Mouse (Mus musculus): Measurements from ENCODE around the gene Trmt112.

Gene Trmt112

GRCm38 (mm10) chr19:6925307-6925573 lies 15.7 kb downstream of the Trmt112 start, which contains the start of gene Catsperz:
Gene Catsperz, minus strand, starts transcription at chr19:6925380.
- DNase-seq (ENCODE audit: low spot score in 2 of 2), result no peak

GRCm38 (mm10) chr19:6925611-6926329 lies 16.3 kb downstream of the Trmt112 start:
- no peak for DNase-seq (ENCODE audit: low spot score in 2 of 2)

- no peak for DNase-seq (ENCODE audit: low spot score in 2 of 2)
Measured at GRCm38 (mm10) chr19:6926559-6927255, 17.2 kb downstream of the Trmt112 start.

GRCm38 (mm10) chr19:6928080-6928479 lies 18.6 kb downstream of the Trmt112 start:
- DNase-seq (ENCODE audit: low spot score in 2 of 2), result no peak

- DNase-seq (ENCODE audit: low spot score in 2 of 2), result no peak
Measured at GRCm38 (mm10) chr19:6931002-6931401, 21.5 kb downstream of the Trmt112 start.

GRCm38 (mm10) chr19:6932018-6932417 lies 22.5 kb downstream of the Trmt112 start:
- DNase-seq (ENCODE audit: low spot score in 2 of 2), result no peak

GRCm38 (mm10) chr19:6933102-6933435 lies 23.6 kb downstream of the Trmt112 start:
- DNase-seq (ENCODE audit: low spot score in 2 of 2), result no peak

- no peak for DNase-seq (ENCODE audit: low spot score in 2 of 2)
Measured at GRCm38 (mm10) chr19:6933436-6934194, 24.1 kb downstream of the Trmt112 start.

GRCm38 (mm10) chr19:6934195-6934977 lies 24.9 kb downstream of the Trmt112 start, which contains the start of gene Kcnk4:
Gene Kcnk4, minus strand, starts transcription at chr19:6934515.
- no peak for DNase-seq (ENCODE audit: low spot score in 2 of 2)

- no peak for DNase-seq (ENCODE audit: low spot score in 2 of 2)
Measured at GRCm38 (mm10) chr19:6936299-6936698, 26.8 kb downstream of the Trmt112 start.

- no peak for DNase-seq (ENCODE audit: low spot score in 2 of 2)
Measured at GRCm38 (mm10) chr19:6937541-6938465, 28.3 kb downstream of the Trmt112 start.

GRCm38 (mm10) chr19:6939106-6940002 lies 29.9 kb downstream of the Trmt112 start:
- no peak for DNase-seq (ENCODE audit: low spot score in 2 of 2)

GRCm38 (mm10) chr19:6940396-6941351 lies 31.2 kb downstream of the Trmt112 start:
- no peak for DNase-seq (ENCODE audit: low spot score in 2 of 2)

- peak; percentile 95 to 98 for DNase-seq (ENCODE audit: low spot score in 2 of 2)
Measured at GRCm38 (mm10) chr19:6941372-6942248, 32.1 kb downstream of the Trmt112 start, which contains the start of gene Bad. Gene Bad, plus strand, starts transcription at chr19:6941861.

- DNase-seq (ENCODE audit: low spot score in 2 of 2), result peak; percentile 75 to 87
Measured at GRCm38 (mm10) chr19:6942249-6942691, 32.8 kb downstream of the Trmt112 start, which contains the start of gene Gpr137. Gene Gpr137, minus strand, starts transcription at chr19:6942480.

- DNase-seq (ENCODE audit: low spot score in 2 of 2), result no peak
Measured at GRCm38 (mm10) chr19:6942764-6943163, 33.3 kb downstream of the Trmt112 start.

- DNase-seq (ENCODE audit: low spot score in 2 of 2), result no peak
Measured at GRCm38 (mm10) chr19:6943709-6944108, 34.2 kb downstream of the Trmt112 start.

All from cerebellum, postnatal 4 days (tissue).